In genomic region chr6:118722336-118722735, GRCm38 (mm10) we compare ENCODE assay signal across 18 mouse cellular contexts.
"Had no signal": no experiment of that assay in that cellular context is flagged by ENCODE, and none has a peak within 500 bp of the region (broad histone marks: within the 10 kb centered on the region; RNA-seq: fewer than 3 reads in every experiment).

No protein-coding gene starts in this region.

- ATAC-seq: midbrain, embryonic 16.5 days had no signal

- DNase-seq: lung, embryonic 14.5 days; lung, postnatal 10 days; lung, postnatal 4 days; midbrain, embryonic 14.5 days; retina, postnatal 1 day; right cerebral cortex, adult 18-20 months; right cerebral cortex, postnatal 25 days; right cerebral cortex, postnatal 4 days; spleen, adult 18-20 months; thymus, adult 18-20 months; thymus, postnatal 14 days; thymus, postnatal 36 days had no signal

- H3K9me3 ChIP-seq: midbrain, embryonic 10.5 days; midbrain, embryonic 12.5 days; neural tube, embryonic 13.5 days; neural tube, embryonic 15.5 days had no signal

- H3K36me3 ChIP-seq: midbrain, embryonic 10.5 days; midbrain, embryonic 12.5 days; neural tube, embryonic 13.5 days; neural tube, embryonic 15.5 days had no signal

- H3K9ac ChIP-seq: lung, embryonic 14.5 days; midbrain, embryonic 12.5 days; neural tube, embryonic 13.5 days; neural tube, embryonic 15.5 days had no signal

- H3K27ac ChIP-seq: midbrain, embryonic 12.5 days; neural tube, embryonic 13.5 days; neural tube, embryonic 15.5 days had no signal

- H3K27me3 ChIP-seq: midbrain, embryonic 12.5 days; neural tube, embryonic 13.5 days; neural tube, embryonic 15.5 days had no signal

- H3K4me3 ChIP-seq: midbrain, embryonic 10.5 days; midbrain, embryonic 12.5 days; myocyte; neural tube, embryonic 13.5 days; neural tube, embryonic 15.5 days had no signal

- H3K4me2 ChIP-seq: lung, embryonic 14.5 days; midbrain, embryonic 12.5 days; neural tube, embryonic 13.5 days; neural tube, embryonic 15.5 days had no signal

- H3K4me1 ChIP-seq: midbrain, embryonic 12.5 days had no signal
